Mouse (Mus musculus): ENCODE results near the gene Hist1h1c. TPM values are rescaled to one million over a fixed set of nuclear protein-coding genes. Genes with fewer than 3 reads are reported as not detected.

The Hist1h1c gene
- total RNA-seq, 2 experiments from 2014 or later: 1,583 to 1,684 TPM

Other genes starting within 250 kb of the Hist1h1c start
- gene Btn2a2, start 250.0 kb upstream of the Hist1h1c start, total RNA-seq (2023): not detected
- gene Hist1h4h, start 207.8 kb upstream of the Hist1h1c start, total RNA-seq (2023): 1,000 to 10,000 TPM; 1,800 to 2,079 TPM
- 1,000 to 10,000 TPM; 1,103 to 1,322 TPM for gene Hist1h2af, start 204.9 kb upstream of the Hist1h1c start, total RNA-seq (2023)
- 100 to 1,000 TPM; 343 to 409 TPM for gene Hist1h3g, start 203.4 kb upstream of the Hist1h1c start, total RNA-seq (2023)
- 100 to 1,000 TPM; 156 to 165 TPM for gene Hist1h2bh, start 195.4 kb upstream of the Hist1h1c start, total RNA-seq (2023)
- gene Hist1h3f, start 194.8 kb upstream of the Hist1h1c start, total RNA-seq (2023): 100 to 1,000 TPM; 484 to 531 TPM
- gene Hist1h4f, start 187.2 kb upstream of the Hist1h1c start, total RNA-seq (2023): 1,000 to 10,000 TPM; 2,494 to 2,726 TPM
- gene Hist1h1d, start 185.5 kb upstream of the Hist1h1c start, total RNA-seq (2023): 100 to 1,000 TPM; 117 to 132 TPM
- gene Hist1h3e, start 176.4 kb upstream of the Hist1h1c start, total RNA-seq (2023): 100 to 1,000 TPM; 919 to 946 TPM
- gene Hist1h2ae, start 167.6 kb upstream of the Hist1h1c start, total RNA-seq (2023): 100 to 1,000 TPM; 213 to 226 TPM
- 1,000 to 10,000 TPM; 1,609 to 1,779 TPM for gene Hist1h2bg, start 167.4 kb upstream of the Hist1h1c start, total RNA-seq (2023)
- gene Hist1h2bf, start 164.6 kb upstream of the Hist1h1c start, total RNA-seq (2023): 1,000 to 10,000 TPM; 1,205 to 1,340 TPM
- 100 to 1,000 TPM; 234 to 256 TPM for gene Hist1h2ad, start 164.4 kb upstream of the Hist1h1c start, total RNA-seq (2023)
- 100 to 1,000 TPM; 207 to 247 TPM for gene Hist1h3d, start 163.0 kb upstream of the Hist1h1c start, total RNA-seq (2023)
- 100 to 1,000 TPM; 821 to 965 TPM for gene Hist1h4d, start 157.2 kb upstream of the Hist1h1c start, total RNA-seq (2023)
- gene Hist1h2be, start 117.7 kb upstream of the Hist1h1c start, total RNA-seq (2023): 100 to 1,000 TPM; 117 to 129 TPM
- 100 to 1,000 TPM; 854 to 881 TPM for gene Hist1h1e, start 116.2 kb upstream of the Hist1h1c start, total RNA-seq (2023)
- gene Hist1h2ac, start 54.9 kb upstream of the Hist1h1c start, total RNA-seq (2023): 10 to 100 TPM; 59.5 to 67.1 TPM
- 100 to 1,000 TPM; 108 to 117 TPM for gene Hist1h2bc, start 54.6 kb upstream of the Hist1h1c start, total RNA-seq (2023)
- 1 to 10 TPM; 2.5 to 2.9 TPM for gene Hist1h1t, start 43.0 kb upstream of the Hist1h1c start, total RNA-seq (2023)
- 100 to 1,000 TPM; 435 to 497 TPM for gene Hist1h4c, start 40.4 kb upstream of the Hist1h1c start, total RNA-seq (2023)
- gene Hfe, start 28.0 kb upstream of the Hist1h1c start, total RNA-seq (2023): 1 to 10 TPM; 7.5 to 7.9 TPM
- 100 to 1,000 TPM; 649 to 655 TPM for gene Hist1h3c, start 6.8 kb downstream of the Hist1h1c start, total RNA-seq (2023)
- gene Hist1h2bb, start 7.9 kb downstream of the Hist1h1c start, total RNA-seq (2023): 1,000 to 10,000 TPM in 1 of 2 experiments, 100 to 1,000 TPM in 1; 938 to 1,011 TPM
- 1,000 to 10,000 TPM; 1,348 to 1,643 TPM for gene Hist1h2ab, start 12.3 kb downstream of the Hist1h1c start, total RNA-seq (2023)
- 1,000 to 10,000 TPM; 1,578 to 1,719 TPM for gene Hist1h3b, start 13.5 kb downstream of the Hist1h1c start, total RNA-seq (2023)
- gene Hist1h4b, start 18.2 kb downstream of the Hist1h1c start, total RNA-seq (2023): 100 to 1,000 TPM; 697 to 823 TPM
- gene Hist1h4a, start 22.4 kb downstream of the Hist1h1c start, total RNA-seq (2023): 100 to 1,000 TPM; 542 to 645 TPM
- gene Hist1h3a, start 23.6 kb downstream of the Hist1h1c start, total RNA-seq (2023): 100 to 1,000 TPM; 941 to 991 TPM
- 100 to 1,000 TPM; 476 to 542 TPM for gene Hist1h1a, start 24.9 kb downstream of the Hist1h1c start, total RNA-seq (2023)
- not detected for gene Trim38, start 31.1 kb downstream of the Hist1h1c start, total RNA-seq (2023)
- gene Slc17a2, start 68.2 kb downstream of the Hist1h1c start, total RNA-seq (2023): not detected
- gene Slc17a3, start 100.6 kb downstream of the Hist1h1c start, total RNA-seq (2023): not detected
- not detected for gene Slc17a1, start 128.9 kb downstream of the Hist1h1c start, total RNA-seq (2023)
- not detected for gene Slc17a4, start 176.2 kb downstream of the Hist1h1c start, total RNA-seq (2023)
- not detected for gene Hist1h2ba, start 195.3 kb downstream of the Hist1h1c start, total RNA-seq (2023)
- gene Hist1h2aa, start 195.7 kb downstream of the Hist1h1c start, total RNA-seq (2023): not detected

All from neutrophil, adult 83 days (primary cell).